Mouse (Mus musculus): ENCODE measurements around the gene Zcwpw1.
"Not testable (repeated sequence)": the region's sequence is repeated elsewhere in the genome, so short reads cannot be mapped to it uniquely, and the experiment has no call there.

Zcwpw1 gene

DNA sequence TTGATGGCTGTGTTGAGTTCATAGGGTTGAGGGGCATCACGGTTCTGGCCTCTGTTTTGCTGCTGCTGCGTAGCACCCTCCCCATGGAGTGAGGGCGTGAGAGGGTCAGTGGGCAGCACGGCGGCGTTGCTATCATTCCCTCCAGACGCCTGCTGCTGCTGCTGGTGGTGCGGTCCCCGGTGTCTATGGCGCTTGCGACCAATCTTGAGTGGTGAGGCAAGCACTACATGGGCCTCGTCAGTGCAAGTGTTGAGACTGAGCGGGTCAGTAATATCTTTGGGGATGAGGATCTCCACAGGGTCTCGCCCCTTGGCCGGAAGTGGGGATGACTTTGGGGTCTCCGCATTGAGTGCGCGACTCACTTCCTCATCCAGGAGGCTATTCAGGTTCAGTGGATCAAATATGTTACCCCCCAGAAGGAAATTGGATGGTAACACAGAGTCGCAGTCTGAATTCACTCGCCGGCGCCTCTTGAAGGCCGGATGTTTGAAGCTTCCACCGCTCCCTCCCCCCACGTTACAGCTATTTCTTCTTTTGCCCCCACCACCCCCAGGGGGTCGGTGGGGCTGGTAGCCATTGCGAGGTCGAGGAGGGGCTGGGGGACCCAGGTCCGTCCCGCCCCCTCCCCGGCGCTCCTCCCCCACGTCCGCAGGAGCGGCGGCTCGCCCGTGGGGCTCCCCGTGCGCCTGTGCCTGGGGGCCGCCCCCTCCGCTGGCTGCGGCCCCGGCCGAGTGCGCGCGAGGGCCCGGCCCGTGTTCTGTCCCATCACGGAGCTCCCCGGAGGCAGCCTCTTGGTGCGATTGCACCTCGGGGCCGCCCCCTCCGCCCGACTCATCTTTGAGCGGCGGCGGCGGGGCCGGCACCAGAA lies 2.2 kb upstream of the Zcwpw1 start:
- DNase-seq, result peak; percentile 32 to 38

GRCm38 (mm10) chr5:137786109-137786942 lies 1.3 kb upstream of the Zcwpw1 start:
- DNase-seq, result peak; percentile 99

- DNase-seq, result peak in 1 of 2 experiments; percentile 38
These were observed 573 bp downstream of the Zcwpw1 start for GRCm38 (mm10) chr5:137788171-137788570.

DNA sequence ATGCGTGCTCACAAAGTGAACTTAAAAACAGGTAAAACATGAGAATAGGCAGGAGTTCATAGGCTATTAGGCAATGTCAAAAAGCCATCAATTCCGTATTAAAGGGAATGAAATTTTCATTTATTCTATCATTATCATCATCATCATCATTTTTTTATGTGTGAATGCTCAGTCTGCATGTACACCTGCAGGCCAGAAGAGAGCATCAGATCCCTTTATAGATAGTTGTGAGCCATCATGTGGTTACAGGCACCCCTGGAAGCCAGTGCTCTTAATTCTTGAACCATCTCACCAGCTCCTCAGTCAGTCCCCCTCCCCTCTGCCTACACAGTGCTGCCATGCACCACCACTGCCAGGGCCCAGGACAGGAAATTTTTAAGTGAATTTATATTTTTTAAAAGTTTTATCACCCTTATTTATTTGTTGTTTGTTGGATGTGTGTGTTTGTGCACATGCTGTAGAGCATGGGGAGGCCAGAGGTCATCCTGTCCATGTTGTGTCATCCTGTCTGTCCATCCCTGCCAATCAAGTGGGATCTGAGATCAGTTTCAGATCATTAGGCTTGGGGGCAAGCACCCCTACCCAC lies 1.4 kb downstream of the Zcwpw1 start:
- DNase-seq, result no peak

DNA sequence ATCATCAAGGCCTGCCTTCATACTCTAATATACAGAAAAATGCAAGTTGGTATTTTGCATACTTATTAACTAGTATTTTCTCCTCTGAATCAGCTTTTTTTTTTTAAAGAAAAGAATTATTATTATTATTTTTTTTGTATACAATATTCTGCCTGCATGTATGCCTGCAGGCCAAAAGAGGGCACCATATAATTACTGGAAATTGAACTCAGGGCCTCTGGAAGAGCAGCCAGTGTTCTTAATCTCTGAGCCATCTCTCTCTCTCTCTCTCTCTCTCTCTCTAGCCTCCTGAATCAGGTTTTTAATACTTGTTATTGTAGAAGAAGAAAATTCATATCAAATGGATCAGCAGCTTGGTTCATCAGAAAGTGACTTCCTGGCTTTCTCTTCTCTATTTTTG lies 4.0 kb downstream of the Zcwpw1 start:
- DNase-seq, result no peak

- DNase-seq, result no peak
These were observed 9.0 kb downstream of the Zcwpw1 start for GRCm38 (mm10) chr5:137796606-137797005.

DNA sequence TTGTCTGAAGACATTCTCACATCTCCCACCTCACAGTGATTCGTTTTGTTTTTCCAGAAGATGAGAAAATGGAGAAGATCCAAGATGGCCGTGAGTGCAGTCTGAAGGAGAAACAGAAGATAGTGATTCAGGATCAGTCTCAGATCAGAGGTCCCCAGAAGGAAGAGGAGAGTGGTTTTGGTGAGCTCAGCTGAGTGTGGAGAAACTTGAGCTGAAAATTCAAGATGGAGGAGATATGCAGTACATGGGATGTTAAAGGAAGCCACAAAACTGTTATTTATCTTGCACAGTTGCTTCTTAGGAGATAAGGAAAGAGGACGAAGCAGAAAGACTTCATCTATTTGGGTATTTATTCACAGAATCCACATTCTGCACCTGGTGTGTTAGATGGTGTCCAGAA lies 13.3 kb downstream of the Zcwpw1 start:
- no peak for DNase-seq

GRCm38 (mm10) chr5:137806158-137806557 lies 18.6 kb downstream of the Zcwpw1 start:
- no peak for DNase-seq

GRCm38 (mm10) chr5:137808316-137808715 lies 20.7 kb downstream of the Zcwpw1 start:
- no peak for DNase-seq

DNA sequence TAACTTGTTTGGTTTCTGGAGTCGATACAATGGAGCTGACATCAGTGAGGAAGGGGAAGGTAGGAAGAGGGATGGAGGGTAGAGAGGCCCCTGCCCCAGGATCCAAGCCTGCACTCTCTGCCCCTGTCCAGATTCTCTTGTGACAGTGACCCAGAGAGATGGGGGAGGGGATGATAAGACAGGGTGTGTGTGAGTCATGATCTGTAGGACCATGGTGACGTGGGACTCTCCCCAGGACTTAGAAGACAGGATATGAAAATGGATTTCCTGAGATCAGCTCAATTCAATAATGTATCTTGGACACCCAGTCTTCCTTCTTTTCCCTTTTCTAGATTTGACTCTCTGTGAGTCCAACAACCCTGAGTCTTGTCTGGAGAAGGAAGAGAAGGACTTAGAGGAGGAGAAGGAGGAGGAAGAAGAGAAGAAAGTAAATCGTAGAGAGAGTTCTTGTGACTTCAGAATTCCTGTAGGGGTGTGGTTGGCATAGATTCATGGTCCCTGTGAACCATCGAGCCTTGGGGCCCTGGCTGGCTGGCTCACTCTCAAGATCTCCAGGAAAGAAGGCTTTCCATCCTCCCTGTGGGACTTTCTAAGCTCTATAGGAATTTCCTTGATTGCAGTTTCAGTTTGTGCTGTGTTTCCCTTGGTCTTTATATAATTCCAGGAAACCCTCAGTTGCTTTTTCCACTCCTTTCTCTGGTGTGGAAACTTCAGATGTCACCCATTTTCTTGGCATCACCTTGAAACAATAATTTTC lies 30.0 kb downstream of the Zcwpw1 start:
- no peak for DNase-seq

DNA sequence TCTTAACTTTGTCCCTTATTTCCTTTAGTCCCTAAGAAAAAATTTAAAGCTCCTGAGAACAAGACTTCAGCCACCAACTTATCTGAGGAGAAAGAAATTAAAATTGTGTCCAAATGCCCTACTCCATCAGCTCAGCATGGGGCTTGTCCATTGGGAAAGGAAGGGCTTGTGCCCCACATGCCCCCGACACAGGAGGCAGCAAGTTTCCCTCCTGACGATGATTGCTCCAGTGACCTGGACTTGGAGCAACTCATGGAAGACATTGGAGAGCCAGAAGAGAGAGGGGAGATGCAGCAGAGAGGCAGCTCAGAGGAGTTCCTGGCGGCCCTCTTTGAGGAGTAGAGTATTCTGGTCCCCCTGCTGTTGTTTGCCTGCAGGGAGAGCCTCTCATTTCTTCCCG lies 34.5 kb downstream of the Zcwpw1 start:
- no peak for DNase-seq

DNA sequence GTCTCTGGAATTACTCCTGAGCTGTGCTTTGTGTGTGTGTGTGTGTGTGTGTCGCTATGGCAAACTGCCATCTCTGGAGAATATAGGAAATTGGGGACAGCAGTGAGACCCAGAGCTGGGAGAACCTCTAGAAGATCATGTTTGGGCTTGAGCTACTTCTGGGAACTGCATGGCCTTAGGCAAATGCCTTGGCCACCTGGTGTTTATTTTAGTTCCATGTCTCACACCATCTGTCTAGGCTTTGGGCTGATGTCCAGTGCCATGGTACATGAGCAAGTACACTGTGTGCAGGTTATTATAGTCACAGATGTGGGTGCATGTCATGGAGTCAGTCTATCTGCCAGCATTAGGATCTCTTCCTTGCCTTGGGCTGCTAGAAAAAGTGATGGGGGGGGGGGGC lies 35.0 kb downstream of the Zcwpw1 start:
- no peak for DNase-seq

- no peak for DNase-seq
These were observed 36.0 kb downstream of the Zcwpw1 start for GRCm38 (mm10) chr5:137823455-137824045.

- DNase-seq, result no peak
These were observed 37.4 kb downstream of the Zcwpw1 start for GRCm38 (mm10) chr5:137825030-137825429.

- DNase-seq, result no peak
These were observed 38.4 kb downstream of the Zcwpw1 start for GRCm38 (mm10) chr5:137825971-137826370.

DNA sequence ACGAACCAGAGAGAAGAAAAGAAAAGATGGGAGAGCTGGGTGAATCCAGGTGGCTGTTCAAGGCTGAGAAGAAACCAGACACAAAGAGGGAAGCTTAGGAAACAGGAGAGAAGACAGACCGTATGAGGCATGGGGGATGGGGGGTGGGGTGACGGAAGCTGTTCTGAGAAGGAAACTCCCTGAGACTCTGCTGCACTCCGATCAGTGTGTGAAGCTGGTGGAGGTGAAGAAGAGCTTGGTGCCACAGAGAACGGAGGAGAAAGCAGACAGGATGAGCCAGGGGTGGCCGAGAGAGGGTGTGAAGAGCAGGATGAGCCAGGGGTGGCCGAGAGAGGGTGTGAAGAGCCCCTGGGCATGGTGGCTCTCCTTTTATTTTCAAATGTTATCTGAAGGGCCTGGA lies 38.8 kb downstream of the Zcwpw1 start:
- DNase-seq, result no peak

- no peak for DNase-seq
These were observed 41.1 kb downstream of the Zcwpw1 start for GRCm38 (mm10) chr5:137828694-137829093.

GRCm38 (mm10) chr5:137830238-137830637 lies 42.6 kb downstream of the Zcwpw1 start:
- DNase-seq, result no peak

DNA sequence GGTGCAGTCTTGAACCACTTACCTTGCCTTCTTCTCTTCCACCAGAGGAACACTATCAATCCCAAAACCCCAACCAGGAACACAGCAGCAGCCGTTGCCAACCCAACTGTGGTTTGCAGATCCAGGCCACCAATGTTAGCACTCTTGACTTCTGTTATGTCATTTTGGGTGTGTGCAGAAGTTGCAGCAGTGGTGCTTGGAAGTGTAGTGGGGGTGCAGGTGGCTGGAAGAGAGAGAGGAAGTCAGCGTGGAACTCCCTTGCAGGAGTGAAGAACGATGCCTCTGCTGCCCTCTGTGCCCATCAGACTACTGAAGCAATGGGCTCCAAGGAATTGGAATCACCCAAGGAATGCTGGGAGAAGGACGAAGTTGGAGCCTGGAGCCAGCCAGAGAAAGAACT lies 43.5 kb downstream of the Zcwpw1 start:
- DNase-seq, result no peak

- no peak for DNase-seq
These were observed 43.9 kb downstream of the Zcwpw1 start for GRCm38 (mm10) chr5:137831506-137831905.

GRCm38 (mm10) chr5:137833500-137833899 lies 45.9 kb downstream of the Zcwpw1 start:
- DNase-seq, result no peak

DNA sequence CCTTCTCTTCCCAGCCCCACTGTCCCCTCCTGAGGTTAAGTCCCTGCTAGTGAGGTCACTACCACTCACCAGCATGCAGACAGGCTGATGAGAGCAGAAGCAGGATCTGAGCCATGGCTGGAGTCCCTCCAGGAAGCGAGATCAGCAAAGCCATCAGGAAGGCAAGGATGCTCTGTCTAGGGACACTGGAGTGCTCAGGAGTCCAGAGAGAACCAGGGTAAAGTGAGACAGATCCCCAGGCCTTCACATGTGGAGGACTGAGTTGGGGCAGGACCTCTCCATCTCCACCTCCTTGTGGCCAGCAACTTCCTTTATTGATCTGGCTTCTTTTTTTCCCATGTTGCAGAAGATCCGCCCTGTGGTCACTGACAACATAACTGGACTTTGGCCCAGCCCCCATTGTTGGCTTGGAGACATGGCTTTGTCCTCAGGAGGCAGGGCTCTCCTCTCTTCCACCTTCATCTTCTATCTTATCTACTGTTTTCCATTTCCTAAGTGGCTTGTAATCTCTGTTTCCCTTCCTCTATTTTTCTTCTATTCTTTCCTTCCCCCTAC lies 48.4 kb downstream of the Zcwpw1 start, which contains the start of gene Pilra:
Gene Pilra (minus strand): TSS at position 316 of the 555 bp plus-strand sequence.
- not testable (repeated sequence) for DNase-seq
